Mouse (Mus musculus) spleen, adult 2 months (tissue): Measurements from ENCODE around the gene Trim46.

Source experiments
- CTCF ChIP-seq: fragments of 200-500 bp; IDR thresholded peaks from 2 replicates; pipeline ENCODE4 v1.5.1; 2011; ENCODE audit warnings: mild to moderate bottlenecking, inconsistent platforms; ENCODE audit not compliant: insufficient read depth, insufficient read length, insufficient replicate concordance; ENCODE audit errors: extremely low read depth
- POLR2A ChIP-seq: fragments of 200-500 bp; IDR thresholded peaks from 2 replicates; pipeline ENCODE4 v1.6.1; 2011; ENCODE audit warnings: low read depth, low read length, inconsistent platforms

DNA sequence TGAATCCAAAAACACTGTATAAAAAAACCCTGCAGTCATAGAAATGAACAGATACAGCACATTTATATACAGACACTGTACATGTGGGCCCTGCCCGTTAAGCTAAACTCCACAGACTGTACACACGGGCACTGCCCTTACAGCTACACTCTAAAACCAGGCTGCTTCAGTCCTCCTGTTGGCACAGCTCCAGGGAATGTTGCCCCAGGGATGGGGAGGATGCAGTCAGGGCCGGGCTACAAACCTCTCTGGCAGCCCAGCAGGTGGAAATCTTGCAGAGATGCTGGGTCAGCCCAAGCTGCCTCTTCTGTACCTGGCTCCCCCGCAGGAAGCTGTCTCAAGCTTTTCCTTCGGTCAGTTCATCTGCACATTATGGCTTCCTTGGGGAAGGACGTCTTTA is 25.7 kb upstream of the Trim46 start:
- TF ChIP-seq CTCF (no peak), POLR2A (no peak; the same call in 1 of the 2 replicates)
